In genomic region chr11:107761790-107762500, GRCm38 (mm10) we compare ENCODE assay signal across 15 mouse cellular contexts. TPM values are rescaled to one million over a fixed set of nuclear protein-coding genes. Genes with fewer than 3 reads are reported as not detected.
DNase-seq lines count a peak whose midpoint lies in the region; ATAC-seq and TF ChIP-seq lines count a peak whose summit lies in the region.
"Had no signal": no experiment of that assay in that cellular context is flagged by ENCODE, and none has a peak within 500 bp of the region (broad histone marks: within the 10 kb centered on the region; RNA-seq: fewer than 3 reads in every experiment).

No protein-coding gene starts in this region.

- no peak for ATAC-seq in neural tube, embryonic 12.5 days (ENCODE audit: low FRiP score, low read depth)
- peak; percentile 10; the same call in 1 of the 2 replicates for ATAC-seq in hindbrain, postnatal 0 days

- no peaks in the 10 kb centered on the region for H3K9me3 ChIP-seq in neural tube, embryonic 12.5 days
- H3K9me3 ChIP-seq in hindbrain, postnatal 0 days (ENCODE audit: low read length): no peaks in the 10 kb centered on the region
- H3K9me3 ChIP-seq: heart, embryonic 15.5 days; kidney, embryonic 15.5 days; liver, embryonic 15.5 days had no signal

- no peak overlapping the region for H3K4me2 ChIP-seq in neural tube, embryonic 12.5 days (replicated peaks)
- no peak overlapping the region for H3K4me2 ChIP-seq in hindbrain, postnatal 0 days (ENCODE audit: low read depth, low read length)
- H3K4me2 ChIP-seq: heart, embryonic 15.5 days; kidney, embryonic 15.5 days; liver, embryonic 15.5 days had no signal

- no peak overlapping the region for H3K4me3 ChIP-seq in neural tube, embryonic 12.5 days
- no peak overlapping the region for H3K4me3 ChIP-seq in hindbrain, postnatal 0 days (ENCODE audit: low read length)
- H3K4me3 ChIP-seq: heart, embryonic 15.5 days; kidney, embryonic 15.5 days; liver, embryonic 15.5 days had no signal

- peak; percentile 34 for DNase-seq in gastrocnemius, adult 18-20 months (ENCODE audit: low spot score)
- no peak for DNase-seq in gastrocnemius, adult 8-10 months (ENCODE audit: low spot score in 2 of 2)
- DNase-seq in neural tube, embryonic 10.5 days (ENCODE audit: extremely low spot score, low spot score): no peak
- peak; percentile 49 for DNase-seq in hindbrain, postnatal 0 days (ENCODE audit: low spot score)
- DNase-seq in skeletal muscle tissue, adult 2 months (ENCODE audit: low read depth, low spot score): peak; percentile 32
- no peak for DNase-seq in lung, postnatal 10 days
- no peak for DNase-seq in left cerebral cortex, adult 9 months (ENCODE audit: low spot score in 2 of 2)
- DNase-seq: spleen, adult 18-20 months; thymus, adult 18-20 months had no signal

- no peak for TF ChIP-seq CTCF in hindbrain, postnatal 0 days (IDR thresholded peaks at IDR 0.05; ENCODE audit: low read depth)

- H3K36me3 ChIP-seq in neural tube, embryonic 12.5 days: peaks cover 9% of the 10 kb centered on the region; the same call in 1 of the 2 replicates
- no peaks in the 10 kb centered on the region for H3K36me3 ChIP-seq in hindbrain, postnatal 0 days (ENCODE audit: insufficient read depth, low read length)
- H3K36me3 ChIP-seq: heart, embryonic 15.5 days; kidney, embryonic 15.5 days; liver, embryonic 15.5 days had no signal

- peaks cover 36% of the 10 kb centered on the region for H3K4me1 ChIP-seq in neural tube, embryonic 12.5 days
- peaks cover 31% of the 10 kb centered on the region for H3K4me1 ChIP-seq in hindbrain, postnatal 0 days (ENCODE audit: insufficient read depth, low read length)
- H3K4me1 ChIP-seq: liver, embryonic 15.5 days had no signal

- H3K27ac ChIP-seq in neural tube, embryonic 12.5 days: no peak overlapping the region
- H3K27ac ChIP-seq in hindbrain, postnatal 0 days: peak overlapping the region; percentile 72
- H3K27ac ChIP-seq: heart, embryonic 15.5 days; kidney, embryonic 15.5 days; liver, embryonic 15.5 days had no signal

- 80% methylated on average over 10 of the region's 10 CpGs for whole genome bisulfite sequencing in neural tube, embryonic 12.5 days
- WGBS in hindbrain, postnatal 0 days: 47% methylated on average over 10 of the region's 10 CpGs

- 0 out of 2 replicates have a peak overlapping the region, but pooled peaks have one; percentile 8 for H3K9ac ChIP-seq in neural tube, embryonic 12.5 days
- H3K9ac ChIP-seq in hindbrain, postnatal 0 days (replicated peaks; ENCODE audit: low read length): no peak overlapping the region
- H3K9ac ChIP-seq: heart, embryonic 15.5 days; kidney, embryonic 15.5 days; liver, embryonic 15.5 days had no signal

- no peaks in the 10 kb centered on the region for H3K27me3 ChIP-seq in neural tube, embryonic 12.5 days (replicated peaks)
- H3K27me3 ChIP-seq in hindbrain, postnatal 0 days (ENCODE audit: insufficient read depth, low read length): no peaks in the 10 kb centered on the region
- H3K27me3 ChIP-seq: heart, embryonic 15.5 days; kidney, embryonic 15.5 days; liver, embryonic 15.5 days had no signal

RNA-seq across cellular contexts. Expression of gene Cacng4, which starts 32.4 kb away (rescaled TPM):
- not detected for total RNA-seq in gastrocnemius, adult 18-20 months (2021)
- not detected for total RNA-seq in gastrocnemius, adult 8-10 months (2022)
- polyA plus RNA-seq in neural tube, embryonic 12.5 days (2016; fragmentation: Nextera tagmentation; extraction: Ambion mirVana): 46.5 and 48.3 TPM in 2 replicates
- 79.8 and 88.4 TPM in 2 replicates for total RNA-seq in hindbrain, postnatal 0 days (2014; rRNA removed)
- polyA plus RNA-seq in hindbrain, postnatal 0 days (2015; fragmentation: Nextera tagmentation; extraction: Ambion mirVana): 43.8 and 46.4 TPM in 2 replicates
- total RNA-seq: megakaryocyte-erythroid progenitor cell, adult 5-6 weeks had no signal

RNA-seq across cellular contexts. Expression of gene Cacng1, which starts 45.6 kb away (rescaled TPM):
- 100 to 1,000 TPM; 326 to 377 TPM for total RNA-seq in gastrocnemius, adult 18-20 months (2021)
- 100 to 1,000 TPM; 352 to 401 (median 391) TPM for total RNA-seq in gastrocnemius, adult 8-10 months (2022)
- 1.5 and 1.8 TPM in 2 replicates for polyA plus RNA-seq in neural tube, embryonic 12.5 days (2016; fragmentation: Nextera tagmentation; extraction: Ambion mirVana)
- 0.89 and 1.1 TPM in 2 replicates for total RNA-seq in hindbrain, postnatal 0 days (2014; rRNA removed)
- 0.66 and 0.68 TPM in 2 replicates for polyA plus RNA-seq in hindbrain, postnatal 0 days (2015; fragmentation: Nextera tagmentation; extraction: Ambion mirVana)
- total RNA-seq: layer of hippocampus, postnatal 25 days; megakaryocyte-erythroid progenitor cell, adult 5-6 weeks had no signal

Comparison
In these comparisons a context has a peak if more than half of its experiments do, and no peak if none do; other contexts are left out.
1. DNase-seq: peak in gastrocnemius, adult 18-20 months (single experiment), hindbrain, postnatal 0 days (single experiment) and skeletal muscle tissue, adult 2 months (single experiment); none in gastrocnemius, adult 8-10 months (0 of 2), neural tube, embryonic 10.5 days (single experiment), lung, postnatal 10 days (single experiment) and left cerebral cortex, adult 9 months (0 of 2).
2. RNA of gene Cacng4, which starts 32.4 kb away (total RNA-seq): 79.8 to 88.4 TPM in hindbrain, postnatal 0 days; not detected in gastrocnemius, adult 18-20 months and not detected in gastrocnemius, adult 8-10 months; every median in the first group is over 10 times any median in the second.
3. RNA of gene Cacng1, which starts 45.6 kb away (total RNA-seq): 352 to 401 TPM in gastrocnemius, adult 8-10 months and 326 to 377 TPM in gastrocnemius, adult 18-20 months; 0.89 to 1.1 TPM in hindbrain, postnatal 0 days; every median in the first group is over 100 times any median in the second.